Mouse (Mus musculus): Measurements from ENCODE around the gene Tfec. TPM values are rescaled to one million over a fixed set of nuclear protein-coding genes. Genes with fewer than 3 reads are reported as not detected.

Gene Tfec
- polyA plus RNA-seq (2014; fragmentation: Nextera tagmentation; extraction: Ambion mirVana): 0.71 and 1.1 TPM in 2 replicates

DNA sequence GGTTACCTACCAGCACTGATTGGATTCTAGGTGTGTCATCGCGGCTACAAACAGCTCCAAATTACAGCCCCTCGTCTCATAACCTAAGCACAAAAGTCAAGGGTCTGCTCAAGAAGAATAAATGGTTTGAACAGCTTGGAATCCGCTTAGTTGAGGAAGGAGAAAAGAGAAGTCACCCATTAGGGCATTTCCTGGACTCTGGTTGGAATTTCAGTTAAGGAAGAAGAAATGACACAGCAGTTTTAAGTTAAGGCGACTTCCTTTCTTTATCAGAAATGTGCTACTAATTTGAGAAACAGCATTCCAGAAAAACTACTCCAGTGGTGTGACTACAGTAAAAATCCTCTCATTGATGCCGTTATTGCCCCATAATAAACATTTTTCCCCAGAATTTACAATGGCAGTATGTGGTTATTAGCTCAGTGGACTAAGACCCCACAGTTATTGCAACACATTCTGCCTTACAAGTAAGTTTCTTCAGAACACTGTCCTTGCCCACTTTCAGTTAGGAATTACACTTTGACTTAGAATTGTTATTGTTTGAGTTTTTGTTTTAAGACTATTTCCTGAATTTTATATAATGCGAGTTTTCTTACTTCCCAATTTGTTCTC lies at the start of gene Tfec:
TSS of gene Tfec (minus strand) at position 191 of the 612 bp plus-strand sequence.
- 83% methylated on average over 7 of the region's 7 CpGs for WGBS

DNA sequence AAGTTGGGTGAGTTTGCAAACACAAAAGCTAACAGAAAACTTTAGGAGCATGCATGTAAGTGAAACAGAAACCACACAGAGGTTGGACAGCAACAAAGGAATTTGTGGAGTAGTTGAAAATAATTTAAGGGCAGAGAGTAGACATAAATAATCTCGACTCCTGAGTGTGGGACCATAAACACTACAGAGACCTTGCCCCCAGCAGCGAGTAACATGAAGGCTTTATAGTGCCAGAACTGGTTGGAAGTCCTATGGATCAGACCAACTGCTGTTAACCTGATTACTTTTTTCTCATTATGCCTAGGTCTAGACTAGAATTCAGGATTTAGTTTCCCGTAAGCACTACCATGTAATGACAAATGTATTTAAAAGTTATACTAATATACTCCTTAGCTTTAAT lies 49.6 kb upstream of the Tfec start:
- H3K4me2 ChIP-seq (replicated peaks; ENCODE audit: low read depth, low read length): no peak overlapping the region
- H3K9me3 ChIP-seq (ENCODE audit: control insufficient read depth, low read length): no peaks in the 10 kb centered on the region
- H3K27me3 ChIP-seq (ENCODE audit: control insufficient read depth, insufficient read depth, low read length): no peaks in the 10 kb centered on the region
- no peak overlapping the region for H3K4me3 ChIP-seq (ENCODE audit: low read depth, low read length)
- H3K4me1 ChIP-seq (replicated peaks; ENCODE audit: control insufficient read depth, insufficient read depth, low read length): no peaks in the 10 kb centered on the region
- ATAC-seq (ENCODE audit: low FRiP score) (no peak), DNase-seq (ENCODE audit: low spot score) (no peak)
- H3K9ac ChIP-seq (ENCODE audit: low read depth, low read length): no peak overlapping the region
- 68% methylated on average over 3 of the region's 3 CpGs for WGBS
- no peak overlapping the region for H3K27ac ChIP-seq (ENCODE audit: low read depth, low read length)
- H3K36me3 ChIP-seq (ENCODE audit: control insufficient read depth, insufficient read depth, low read length): no peaks in the 10 kb centered on the region

More for the DNA sequence above, at the start of gene Tfec:
- Histone ChIP-seq H3K9me3 (ENCODE audit: control insufficient read depth, low read length) (no peaks in the 10 kb centered on the region), H3K4me1 (replicated peaks; ENCODE audit: control insufficient read depth, insufficient read depth, low read length) (no peaks in the 10 kb centered on the region), H3K4me3 (ENCODE audit: low read depth, low read length) (no peak within 1 kb of the TSS), H3K36me3 (ENCODE audit: control insufficient read depth, insufficient read depth, low read length) (no peaks in the 10 kb centered on the region), H3K27me3 (ENCODE audit: control insufficient read depth, insufficient read depth, low read length) (no peaks in the 10 kb centered on the region), H3K4me2 (replicated peaks; ENCODE audit: low read depth, low read length) (no peak within 1 kb of the TSS), H3K27ac (ENCODE audit: low read depth, low read length) (no peak within 1 kb of the TSS), H3K9ac (ENCODE audit: low read depth, low read length) (no peak within 1 kb of the TSS)
- no peak for DNase-seq (ENCODE audit: low spot score)
- no peak for ATAC-seq (ENCODE audit: low FRiP score)

DNA sequence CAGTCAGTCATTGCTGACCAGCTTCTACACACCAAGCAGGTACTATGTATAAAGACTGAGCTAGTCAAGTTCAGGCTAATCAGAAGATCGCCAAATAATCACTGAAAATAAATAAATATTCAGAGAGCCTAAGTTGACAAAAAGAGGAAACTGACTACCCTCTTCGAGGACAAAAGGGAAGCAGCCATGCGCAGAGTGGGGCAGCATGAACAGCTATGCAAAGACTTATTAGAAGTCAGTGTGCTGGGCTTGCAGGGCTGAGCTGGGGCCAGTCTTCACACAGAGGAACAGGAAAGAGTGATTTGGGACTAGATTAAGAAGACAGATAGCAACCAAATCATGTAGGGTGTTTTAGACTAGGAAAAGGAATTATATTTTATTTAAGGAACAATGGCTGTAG lies 45.3 kb upstream of the Tfec start:
- no peaks in the 10 kb centered on the region for H3K4me1 ChIP-seq (replicated peaks; ENCODE audit: control insufficient read depth, insufficient read depth, low read length)
- H3K36me3 ChIP-seq (ENCODE audit: control insufficient read depth, insufficient read depth, low read length): no peaks in the 10 kb centered on the region
- no peaks in the 10 kb centered on the region for H3K9me3 ChIP-seq (ENCODE audit: control insufficient read depth, low read length)
- H3K27ac ChIP-seq (ENCODE audit: low read depth, low read length): no peak overlapping the region
- no peak overlapping the region for H3K4me3 ChIP-seq (ENCODE audit: low read depth, low read length)
- DNase-seq (ENCODE audit: low spot score): no peak
- no peaks in the 10 kb centered on the region for H3K27me3 ChIP-seq (ENCODE audit: control insufficient read depth, insufficient read depth, low read length)
- WGBS: 83% methylated on average over 3 of the region's 3 CpGs
- H3K9ac ChIP-seq (ENCODE audit: low read depth, low read length): no peak overlapping the region
- no peak overlapping the region for H3K4me2 ChIP-seq (replicated peaks; ENCODE audit: low read depth, low read length)
- no peak for ATAC-seq (ENCODE audit: low FRiP score)

GRCm38 (mm10) chr6:16942433-16942832 lies 44.2 kb upstream of the Tfec start:
- Histone ChIP-seq H3K9me3 (ENCODE audit: control insufficient read depth, low read length) (no peaks in the 10 kb centered on the region), H3K4me1 (replicated peaks; ENCODE audit: control insufficient read depth, insufficient read depth, low read length) (no peaks in the 10 kb centered on the region), H3K27ac (ENCODE audit: low read depth, low read length) (no peak overlapping the region), H3K9ac (ENCODE audit: low read depth, low read length) (no peak overlapping the region), H3K36me3 (ENCODE audit: control insufficient read depth, insufficient read depth, low read length) (no peaks in the 10 kb centered on the region), H3K4me3 (ENCODE audit: low read depth, low read length) (no peak overlapping the region), H3K27me3 (ENCODE audit: control insufficient read depth, insufficient read depth, low read length) (no peaks in the 10 kb centered on the region), H3K4me2 (replicated peaks; ENCODE audit: low read depth, low read length) (no peak overlapping the region)
- ATAC-seq (ENCODE audit: low FRiP score) (no peak), DNase-seq (ENCODE audit: low spot score) (no peak)
- 55% methylated on average over 4 of the region's 4 CpGs for WGBS

DNA sequence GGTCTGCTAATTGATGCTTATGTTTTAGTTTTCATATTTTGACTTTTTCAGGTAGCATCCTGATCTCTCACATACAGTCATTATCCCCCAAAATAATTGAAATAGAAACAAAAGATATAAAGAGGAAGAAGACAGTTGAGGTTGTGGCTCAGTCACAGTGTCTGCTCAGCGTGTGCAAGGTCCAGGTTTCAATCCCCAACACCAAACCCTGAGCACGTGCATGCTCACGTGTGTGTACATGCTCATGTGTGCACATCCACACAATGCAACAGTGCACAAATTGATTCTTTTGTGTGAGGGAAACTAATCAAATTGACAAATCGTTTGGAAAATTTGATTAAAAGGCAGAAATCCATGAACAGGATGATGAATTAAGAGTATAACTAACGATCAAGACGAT lies 32.8 kb upstream of the Tfec start:
- Histone ChIP-seq H3K27ac (ENCODE audit: low read depth, low read length) (no peak overlapping the region), H3K9ac (ENCODE audit: low read depth, low read length) (no peak overlapping the region), H3K4me1 (replicated peaks; ENCODE audit: control insufficient read depth, insufficient read depth, low read length) (no peaks in the 10 kb centered on the region), H3K9me3 (ENCODE audit: control insufficient read depth, low read length) (no peaks in the 10 kb centered on the region), H3K4me2 (replicated peaks; ENCODE audit: low read depth, low read length) (no peak overlapping the region), H3K36me3 (ENCODE audit: control insufficient read depth, insufficient read depth, low read length) (no peaks in the 10 kb centered on the region), H3K4me3 (ENCODE audit: low read depth, low read length) (no peak overlapping the region), H3K27me3 (ENCODE audit: control insufficient read depth, insufficient read depth, low read length) (no peaks in the 10 kb centered on the region)
- 85% methylated on average over 6 of the region's 6 CpGs for WGBS
- ATAC-seq (ENCODE audit: low FRiP score) (no peak), DNase-seq (ENCODE audit: low spot score) (no peak)

DNA sequence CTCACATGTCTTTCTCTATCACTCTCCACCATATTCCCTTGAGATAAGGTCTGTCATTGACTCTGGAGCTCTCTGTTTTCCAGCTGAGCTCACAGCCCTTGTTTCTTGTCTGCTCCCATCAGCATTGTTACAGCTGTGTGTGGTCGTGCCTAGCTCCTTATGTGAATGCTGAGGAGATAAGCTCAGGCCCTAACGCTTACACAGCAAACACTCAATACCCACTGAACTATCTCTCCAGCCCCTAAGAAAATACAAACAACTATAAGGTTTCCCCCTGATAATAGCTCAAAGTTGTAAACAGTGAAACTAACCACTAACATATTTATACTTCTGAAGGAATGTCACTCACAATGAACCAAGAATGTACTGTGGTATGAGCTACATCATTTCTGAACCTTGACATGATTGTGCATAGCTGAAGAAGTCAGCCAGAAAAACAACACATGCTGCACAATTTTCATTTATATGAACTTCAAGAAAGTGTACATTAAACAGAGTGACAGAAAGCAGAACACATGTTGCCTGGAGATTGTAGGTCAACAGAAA lies 21.9 kb upstream of the Tfec start:
- no peak overlapping the region for H3K4me3 ChIP-seq (ENCODE audit: low read depth, low read length)
- no peaks in the 10 kb centered on the region for H3K27me3 ChIP-seq (ENCODE audit: control insufficient read depth, insufficient read depth, low read length)
- WGBS: 53% methylated on average over 2 of the region's 2 CpGs
- H3K9me3 ChIP-seq (ENCODE audit: control insufficient read depth, low read length): no peaks in the 10 kb centered on the region
- ATAC-seq (ENCODE audit: low FRiP score): no peak
- H3K4me1 ChIP-seq (replicated peaks; ENCODE audit: control insufficient read depth, insufficient read depth, low read length): no peaks in the 10 kb centered on the region
- no peaks in the 10 kb centered on the region for H3K36me3 ChIP-seq (ENCODE audit: control insufficient read depth, insufficient read depth, low read length)
- H3K27ac ChIP-seq (ENCODE audit: low read depth, low read length): no peak overlapping the region
- DNase-seq (ENCODE audit: low spot score): no peak
- H3K4me2 ChIP-seq (replicated peaks; ENCODE audit: low read depth, low read length): no peak overlapping the region
- no peak overlapping the region for H3K9ac ChIP-seq (ENCODE audit: low read depth, low read length)

DNA sequence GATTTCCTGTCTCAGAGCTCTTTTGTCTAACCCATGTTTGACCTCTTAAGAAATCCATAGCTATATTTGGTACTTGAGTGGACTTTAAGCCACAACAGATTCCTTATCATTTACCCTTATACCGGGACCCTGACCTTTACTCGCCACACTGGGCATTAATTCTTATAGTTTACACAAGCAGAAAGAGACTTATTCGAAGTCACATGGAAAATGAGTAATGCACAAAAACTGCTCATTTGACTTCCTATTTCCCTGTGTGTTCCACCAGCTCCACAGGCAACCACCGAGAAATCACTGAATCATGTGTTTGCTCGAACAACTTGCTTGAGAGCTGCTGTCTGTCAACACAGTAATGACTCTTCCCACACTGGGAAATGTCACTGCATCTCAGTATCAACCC lies 6.4 kb downstream of the Tfec start:
- Histone ChIP-seq H3K36me3 (ENCODE audit: control insufficient read depth, insufficient read depth, low read length) (no peaks in the 10 kb centered on the region), H3K9ac (ENCODE audit: low read depth, low read length) (no peak overlapping the region), H3K4me1 (replicated peaks; ENCODE audit: control insufficient read depth, insufficient read depth, low read length) (no peaks in the 10 kb centered on the region), H3K27me3 (ENCODE audit: control insufficient read depth, insufficient read depth, low read length) (no peaks in the 10 kb centered on the region), H3K9me3 (ENCODE audit: control insufficient read depth, low read length) (no peaks in the 10 kb centered on the region), H3K4me3 (ENCODE audit: low read depth, low read length) (no peak overlapping the region), H3K27ac (ENCODE audit: low read depth, low read length) (no peak overlapping the region), H3K4me2 (replicated peaks; ENCODE audit: low read depth, low read length) (no peak overlapping the region)
- DNase-seq (ENCODE audit: low spot score): no peak
- ATAC-seq (ENCODE audit: low FRiP score): no peak
- 76% methylated on average over 5 of the region's 5 CpGs for WGBS

GRCm38 (mm10) chr6:16883537-16884307 lies 14.5 kb downstream of the Tfec start:
- Histone ChIP-seq H3K27me3 (ENCODE audit: control insufficient read depth, insufficient read depth, low read length) (no peaks in the 10 kb centered on the region), H3K36me3 (ENCODE audit: control insufficient read depth, insufficient read depth, low read length) (no peaks in the 10 kb centered on the region), H3K9ac (ENCODE audit: low read depth, low read length) (no peak overlapping the region), H3K27ac (ENCODE audit: low read depth, low read length) (no peak overlapping the region), H3K4me2 (replicated peaks; ENCODE audit: low read depth, low read length) (no peak overlapping the region), H3K4me3 (ENCODE audit: low read depth, low read length) (no peak overlapping the region), H3K4me1 (replicated peaks; ENCODE audit: control insufficient read depth, insufficient read depth, low read length) (no peaks in the 10 kb centered on the region), H3K9me3 (ENCODE audit: control insufficient read depth, low read length) (no peaks in the 10 kb centered on the region)
- WGBS: 71% methylated on average over 5 of the region's 5 CpGs
- ATAC-seq (ENCODE audit: low FRiP score): no peak
- no peak for DNase-seq (ENCODE audit: low spot score)
